Mouse (Mus musculus) liver, adult 2 months (tissue): Measurements from ENCODE around the gene Gadd45g. TPM values are rescaled to one million over a fixed set of nuclear protein-coding genes. Genes with fewer than 3 reads are reported as not detected.

Source experiments
- DNase-seq: peaks from one replicate; pipeline ENCODE4 v3.0.0-alpha.2; 2011; ENCODE audit warnings: low read depth, low spot score; ENCODE audit errors: extremely low read depth
- H3K27ac ChIP-seq: fragments of 200-500 bp; replicated peaks from 2 replicates; pipeline ENCODE4 v1.5.1; 2012; ENCODE audit warnings: low read depth, mild to moderate bottlenecking, control low read depth, inconsistent platforms, low read length; ENCODE audit not compliant: insufficient read depth
- H3K27me3 ChIP-seq: fragments of 200-500 bp; 2 replicates; pipeline ENCODE4 v1.6.1; 2012; ENCODE audit warnings: mild to moderate bottlenecking, moderate library complexity, low read length, inconsistent platforms; ENCODE audit not compliant: control insufficient read depth, insufficient read depth
- H3K36me3 ChIP-seq: fragments of 200-500 bp; 2 replicates; pipeline ENCODE4 v1.6.1; 2012; ENCODE audit warnings: low read length, inconsistent platforms; ENCODE audit not compliant: control insufficient read depth, insufficient read depth
- H3K4me1 ChIP-seq: fragments of 200-500 bp; 2 replicates; pipeline ENCODE4 v1.6.1; 2011; ENCODE audit warnings: low read length; ENCODE audit not compliant: control insufficient read depth, insufficient read depth
- H3K4me3 ChIP-seq: fragments of 200-500 bp; 2 replicates; pipeline ENCODE4 v1.5.1; 2011; ENCODE audit warnings: low read depth, mild to moderate bottlenecking, control low read depth, low read length, moderate library complexity; ENCODE audit not compliant: insufficient read depth
- H3K79me2 ChIP-seq: fragments of 200-500 bp; 2 replicates; pipeline ENCODE4 v1.6.1; 2012; ENCODE audit warnings: inconsistent platforms, mild to moderate bottlenecking, low read length, moderate library complexity; ENCODE audit not compliant: control insufficient read depth, insufficient read depth
- H3K9ac ChIP-seq: fragments of 200-500 bp; 2 replicates; pipeline ENCODE4 v1.6.1; 2012; ENCODE audit warnings: low read depth, mild to moderate bottlenecking, control low read depth, inconsistent platforms, low read length
- CTCF ChIP-seq: fragments of 200-500 bp; IDR thresholded peaks from 2 replicates; pipeline ENCODE4 v1.5.1; 2011; ENCODE audit warnings: low read depth, low read length, control low read depth
- POLR2A ChIP-seq: fragments of 200-500 bp; IDR thresholded peaks from 2 replicates; pipeline ENCODE4 v1.6.1; 2011; ENCODE audit warnings: low read length, control low read depth; ENCODE audit not compliant: insufficient read depth; ENCODE audit errors: extremely low read depth
- WGBS: fragments of 180-500 bp; shearing (Covaris S2); methylation state at CpG from one replicate; pipeline ENCODE4 v1.1.7; 2018; 5-methylcytosine and 5-hydroxymethylcytosine counted together
- polyA plus RNA-seq: library from polyadenylated mRNA; depleted of rRNA; stranded (reverse); fragments of >200 nt; gene quantifications from 2 replicates; pipeline ENCODE4 v1.2.3, GENCODE M21; 2012
- total RNA-seq: library from RNA; depleted of rRNA; stranded (reverse); fragments of >200 nt; gene quantifications from 2 replicates; pipeline ENCODE4 v1.2.3, GENCODE M21; 2014

The Gadd45g gene
- total and polyA plus RNA-seq, 2 experiments = 5.9 to 7.0 TPM

DNA sequence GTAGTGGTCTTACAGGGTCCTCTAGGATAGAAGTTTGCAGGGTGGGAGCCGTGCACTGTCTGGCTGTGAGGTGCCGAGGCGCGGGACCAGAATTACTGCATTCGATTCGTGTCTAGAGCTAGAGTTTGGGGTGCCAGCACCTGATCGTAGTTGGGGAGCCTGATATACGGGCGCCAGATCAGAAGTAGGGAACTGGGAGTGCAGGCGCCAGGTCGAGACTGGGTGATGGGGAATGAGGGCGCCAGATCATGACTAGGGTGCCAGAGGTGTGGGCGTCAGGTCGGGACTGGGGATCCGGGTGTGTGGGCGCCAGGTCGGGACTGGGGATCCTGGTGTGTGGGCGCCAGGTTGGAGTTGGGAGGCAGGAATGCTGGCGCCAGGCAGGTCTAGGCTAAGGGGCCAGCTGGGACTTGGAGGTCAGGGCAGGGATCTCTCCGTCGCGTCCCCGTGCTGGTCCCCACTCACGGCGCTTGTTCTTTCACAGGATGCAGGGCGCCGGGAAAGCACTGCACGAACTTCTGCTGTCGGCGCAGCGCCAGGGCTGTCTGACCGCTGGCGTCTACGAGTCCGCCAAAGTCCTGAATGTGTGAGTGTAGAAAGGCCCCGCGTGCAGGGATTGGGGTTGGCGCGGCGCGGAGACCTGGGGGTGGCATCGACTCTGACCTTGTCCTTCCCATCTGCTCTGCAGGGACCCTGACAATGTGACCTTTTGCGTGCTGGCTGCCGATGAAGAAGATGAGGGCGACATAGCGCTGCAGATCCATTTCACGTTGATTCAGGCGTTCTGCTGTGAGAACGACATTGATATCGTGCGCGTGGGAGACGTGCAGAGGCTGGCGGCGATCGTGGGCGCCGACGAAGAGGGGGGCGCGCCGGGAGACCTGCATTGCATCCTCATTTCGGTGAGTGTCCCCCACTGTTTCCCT lies 653 bp downstream of the Gadd45g start:
- TF ChIP-seq POLR2A (no peak), CTCF (no peak)
- Histone ChIP-seq H3K79me2 (no peaks in the 10 kb centered on the region), H3K9ac (peak overlapping the region; percentile 76), H3K27ac (peak overlapping the region; percentile 83), H3K4me3 (peak overlapping the region; percentile 76), H3K4me1 (peaks cover 5% of the 10 kb centered on the region; the same call in 1 of the 2 replicates), H3K36me3 (peaks cover 2% of the 10 kb centered on the region; the same call in 1 of the 2 replicates), H3K27me3 (no peaks in the 10 kb centered on the region)
- under 1% methylated on average over 63 of the region's 63 CpGs for WGBS
- DNase-seq = peak; percentile 61

DNA sequence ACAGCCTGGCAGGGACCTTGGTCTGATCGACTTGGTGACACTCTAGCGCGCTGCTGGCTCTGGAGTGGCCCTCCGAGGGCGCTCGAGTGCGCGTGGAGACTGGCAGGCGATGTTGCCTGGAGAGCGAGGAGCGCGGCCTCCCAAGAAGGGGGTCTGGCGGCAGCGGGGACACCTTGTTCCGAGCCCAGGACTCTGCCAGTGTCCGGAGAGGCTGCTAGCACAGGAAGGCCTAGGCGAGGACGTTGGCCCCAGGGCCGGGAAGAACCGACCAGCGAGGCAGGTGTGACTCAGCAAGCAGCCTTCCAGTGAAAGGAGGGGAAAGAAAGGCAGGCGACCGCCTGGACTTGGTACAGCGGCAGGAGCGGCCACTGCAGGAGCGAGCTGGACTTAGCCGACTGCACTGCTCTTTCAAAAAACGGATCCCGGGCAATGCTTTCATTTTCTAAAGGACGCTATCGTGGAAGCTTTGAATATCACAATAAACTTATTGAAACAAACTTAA lies 1.6 kb downstream of the Gadd45g start:
- peak overlapping the region; percentile 83 for H3K27ac ChIP-seq
- DNase-seq = peak; percentile 66
- H3K79me2 ChIP-seq = no peaks in the 10 kb centered on the region
- TF ChIP-seq CTCF = peak; percentile 68
- TF ChIP-seq POLR2A = 0 out of 2 replicates have a peak, but pooled peaks have one; percentile 22
- peaks cover 5% of the 10 kb centered on the region; the same call in 1 of the 2 replicates for H3K4me1 ChIP-seq
- peak overlapping the region; percentile 76 for H3K9ac ChIP-seq
- H3K27me3 ChIP-seq = no peaks in the 10 kb centered on the region
- peak overlapping the region; percentile 76 for H3K4me3 ChIP-seq
- peaks cover 2% of the 10 kb centered on the region; the same call in 1 of the 2 replicates for H3K36me3 ChIP-seq
- under 1% methylated on average over 31 of the region's 31 CpGs for WGBS

DNA sequence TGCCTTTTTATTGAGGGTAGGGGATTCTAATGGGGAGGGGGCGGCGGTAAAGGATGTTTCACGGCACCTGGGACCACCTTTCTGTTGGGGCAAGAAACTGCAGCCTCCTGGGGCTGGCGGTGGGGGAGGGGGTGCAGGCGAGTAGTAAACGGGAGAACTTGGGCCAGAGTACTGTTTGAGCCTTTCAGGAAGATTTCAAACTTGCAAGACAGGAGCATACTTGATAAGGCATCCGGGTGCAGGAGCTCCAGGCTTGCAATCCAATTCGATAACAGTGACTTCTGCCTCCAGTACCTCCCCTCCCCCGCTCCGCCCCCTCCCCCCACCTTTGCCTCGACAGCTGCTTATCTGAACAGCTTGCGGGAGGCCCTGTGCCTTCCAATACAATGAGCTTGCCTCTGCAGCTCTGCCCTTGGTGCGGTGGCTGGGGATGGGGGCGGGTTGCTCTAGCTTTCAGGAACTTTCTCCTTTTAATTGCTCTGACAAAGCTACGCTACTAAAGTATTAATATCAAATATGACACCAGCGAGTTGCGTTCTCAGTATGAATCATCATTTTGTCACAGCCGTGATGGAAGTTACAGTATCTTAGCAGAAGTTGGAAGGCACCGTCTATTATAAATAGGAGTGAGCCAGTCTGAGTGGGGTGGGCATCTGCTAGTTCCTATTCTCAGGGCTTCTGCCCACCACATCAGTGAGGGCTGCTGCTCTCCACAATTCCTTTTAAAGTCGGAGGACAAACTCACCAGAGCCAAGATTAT lies 2.2 kb downstream of the Gadd45g start:
- Histone ChIP-seq H3K36me3 (peaks cover 2% of the 10 kb centered on the region; the same call in 1 of the 2 replicates), H3K27ac (peak overlapping the region; percentile 83), H3K4me1 (peaks cover 5% of the 10 kb centered on the region; the same call in 1 of the 2 replicates), H3K79me2 (no peaks in the 10 kb centered on the region), H3K9ac (peak overlapping the region; percentile 76; the same call in 1 of the 2 replicates), H3K4me3 (peak overlapping the region; percentile 76), H3K27me3 (no peaks in the 10 kb centered on the region)
- TF ChIP-seq POLR2A (no peak), CTCF (no peak)
- peak; percentile 37 for DNase-seq
- 9% methylated on average over 20 of the region's 20 CpGs for WGBS

DNA sequence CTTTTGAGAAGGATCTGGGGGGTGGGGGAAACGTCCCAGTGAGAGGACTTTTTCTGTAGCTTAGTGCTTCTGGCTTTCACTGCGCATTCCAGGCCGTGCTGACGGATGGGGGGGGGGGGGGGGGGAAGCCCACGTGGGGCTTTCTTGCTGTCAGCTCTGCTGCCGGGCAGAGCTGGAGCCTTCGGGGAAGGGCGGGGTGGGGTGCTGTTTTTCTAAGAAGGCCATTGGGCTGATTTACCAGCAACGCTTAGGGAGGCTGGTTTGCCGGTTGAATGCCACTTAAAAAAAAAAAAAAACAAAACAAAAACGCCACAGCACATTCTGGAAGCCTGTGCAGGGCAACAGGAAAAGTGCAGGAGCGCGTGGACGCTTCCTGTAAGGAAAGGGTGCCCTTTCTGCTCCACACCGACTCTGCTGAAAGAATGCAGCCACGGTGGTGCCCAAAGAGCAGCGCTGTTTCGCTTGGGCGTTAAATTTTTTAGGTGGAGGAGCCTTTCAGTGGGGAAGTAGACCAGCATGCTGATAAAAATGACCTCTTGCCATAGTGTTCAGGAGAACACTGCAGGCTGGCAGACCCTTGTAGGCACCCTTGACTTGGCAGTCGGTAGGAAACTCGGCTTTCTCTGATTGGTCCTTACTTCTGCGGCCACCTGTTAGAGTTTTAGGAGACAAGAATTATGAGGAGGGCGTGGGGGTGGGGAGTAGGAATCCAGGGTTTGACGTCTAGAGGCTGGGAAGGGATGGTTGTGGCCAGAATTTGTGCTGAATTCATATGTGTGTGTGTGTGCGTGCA lies 3.0 kb downstream of the Gadd45g start:
- Histone ChIP-seq H3K79me2 (no peaks in the 10 kb centered on the region), H3K27ac (no peak overlapping the region; the same call in 1 of the 2 replicates), H3K9ac (peak overlapping the region; percentile 42; the same call in 1 of the 2 replicates), H3K4me1 (peaks cover 6% of the 10 kb centered on the region; the same call in 1 of the 2 replicates), H3K36me3 (peaks cover 2% of the 10 kb centered on the region; the same call in 1 of the 2 replicates), H3K4me3 (no peak overlapping the region), H3K27me3 (no peaks in the 10 kb centered on the region)
- no peak for DNase-seq
- TF ChIP-seq POLR2A (no peak), CTCF (no peak)
- WGBS = 29% methylated on average over 24 of the region's 25 CpGs

DNA sequence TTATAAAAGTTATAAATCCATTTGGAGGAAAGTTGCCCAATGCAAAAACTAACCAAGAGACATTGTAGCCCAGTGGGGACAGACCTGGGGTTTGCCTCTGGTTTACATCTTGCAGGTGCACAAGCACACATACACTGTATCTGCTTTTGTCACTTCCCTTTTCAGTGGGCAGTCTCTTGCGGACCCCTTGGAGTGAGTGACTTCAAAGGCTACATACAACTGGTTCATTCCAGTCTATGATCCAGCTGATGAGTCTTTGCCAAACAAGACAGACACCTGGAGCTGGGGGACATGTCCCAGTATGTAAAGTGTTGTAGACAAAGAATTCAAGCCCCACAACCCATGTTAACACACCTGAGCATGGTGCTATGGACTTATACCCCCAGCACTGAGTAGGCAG lies 4.1 kb downstream of the Gadd45g start:
- peaks cover 4% of the 10 kb centered on the region; the same call in 1 of the 2 replicates for H3K4me1 ChIP-seq
- no peak overlapping the region for H3K27ac ChIP-seq
- no peak for DNase-seq
- WGBS = 96% methylated on average over 1 of the region's 1 CpGs
- no peaks in the 10 kb centered on the region for H3K79me2 ChIP-seq
- no peaks in the 10 kb centered on the region for H3K27me3 ChIP-seq
- H3K4me3 ChIP-seq = no peak overlapping the region
- TF ChIP-seq POLR2A (no peak), CTCF (no peak)
- H3K36me3 ChIP-seq = peaks cover 2% of the 10 kb centered on the region; the same call in 1 of the 2 replicates
- H3K9ac ChIP-seq = no peak overlapping the region
